Mouse (Mus musculus): ENCODE results near the gene Snx1.

Gene Snx1

GRCm38 (mm10) chr9:66040801-66041200 lies 85.6 kb downstream of the Snx1 start:
- DNase-seq, result no peak

GRCm38 (mm10) chr9:66039290-66039689 lies 87.1 kb downstream of the Snx1 start:
- DNase-seq, result no peak

- no peak for DNase-seq
Measured at GRCm38 (mm10) chr9:66038581-66038980, 87.8 kb downstream of the Snx1 start.
